Mouse (Mus musculus) thymus, adult 2 months (tissue): ENCODE measurements around the gene Siglecf.

Experiments used
- CTCF ChIP-seq: fragments of 200-500 bp; IDR thresholded peaks from 2 replicates; pipeline ENCODE4 v1.5.1; 2012; ENCODE audit warnings: mild to moderate bottlenecking, control low read depth, low read length, moderate library complexity, borderline replicate concordance; ENCODE audit not compliant: control insufficient read depth, poor library complexity, insufficient read depth; ENCODE audit errors: extremely low read depth
- POLR2A ChIP-seq: fragments of 200-500 bp; IDR thresholded peaks from 2 replicates; pipeline ENCODE4 v1.6.1; 2012; ENCODE audit warnings: mild to moderate bottlenecking, low read length, control low read depth, moderate library complexity; ENCODE audit not compliant: control insufficient read depth, poor library complexity, insufficient read depth; ENCODE audit errors: extremely low read depth

DNA sequence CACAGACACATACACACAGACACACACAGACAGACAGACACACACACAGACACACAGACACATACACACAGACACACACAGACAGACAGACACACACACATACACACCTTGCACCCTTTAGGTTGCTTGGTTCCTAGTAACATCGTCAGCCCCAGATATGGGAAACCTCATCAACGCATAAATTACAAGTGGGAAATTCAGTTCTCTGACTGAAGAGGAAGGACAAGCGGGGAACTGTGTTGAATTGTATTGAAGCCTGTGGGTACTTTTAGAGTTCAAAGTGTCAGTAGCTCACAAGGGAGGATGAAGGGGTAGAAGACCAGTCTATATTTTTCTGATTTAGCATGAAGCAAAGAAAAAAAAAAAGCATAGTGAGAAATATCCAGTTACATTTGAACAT is 56.4 kb downstream of the Siglecf start:
- no peak for TF ChIP-seq POLR2A
- TF ChIP-seq CTCF: no peak
